Mouse (Mus musculus): ENCODE results near the gene Abcf1. TPM values are rescaled to one million over a fixed set of nuclear protein-coding genes. Genes with fewer than 3 reads are reported as not detected.
"Not testable (repeated sequence)": the region's sequence is repeated elsewhere in the genome, so short reads cannot be mapped to it uniquely, and the experiment has no call there.

Abcf1 gene
- total and polyA plus RNA-seq, 3 experiments, result 142 to 312 TPM; not detected in 1

- DNase-seq (ENCODE audit: low read depth, low spot score), result peak; percentile 11
- not testable (repeated sequence) for H3K27ac ChIP-seq (ENCODE audit: control insufficient read depth, low read depth, low read length); H3K4me3 ChIP-seq (ENCODE audit: control insufficient read depth in 1 of 2, insufficient read depth in 1 of 2, low read depth in 2 of 2, low read length in 2 of 2); H3K9ac ChIP-seq (ENCODE audit: control insufficient read depth, low read depth, low read length, poor library complexity, severe bottlenecking); H3K9me3 ChIP-seq (replicated peaks; ENCODE audit: insufficient read depth, low read length); H3K27me3 ChIP-seq (ENCODE audit: control insufficient read depth in 1 of 2, insufficient read depth in 2 of 2, low read length in 2 of 2)
- peaks cover 12 to 40% of the 10 kb centered on the region in 2 experiments for H3K36me3 ChIP-seq (ENCODE audit: control insufficient read depth in 1 of 2, insufficient read depth in 2 of 2, low read length in 2 of 2)
- TF ChIP-seq POLR2A (IDR thresholded peaks at IDR 0.05; ENCODE audit: control insufficient read depth in 1 of 2, insufficient read depth in 1 of 2, low read depth in 1 of 2, low read length in 2 of 2, poor library complexity in 1 of 2), result peak in 1 of 2 experiments; percentile 17; a peak in 1 of 4 replicates
- H3K79me2 ChIP-seq (ENCODE audit: control insufficient read depth, insufficient read depth, low read length, poor library complexity), result peaks cover 54% of the 10 kb centered on the region
- peaks cover 23 to 41% of the 10 kb centered on the region in 2 experiments for H3K4me1 ChIP-seq (ENCODE audit: control insufficient read depth in 1 of 2, insufficient read depth in 2 of 2, low read length in 2 of 2)
Observed at GRCm38 (mm10) chr17:36004409-36004808, 34.8 kb upstream of the Abcf1 start.

- DNase-seq (ENCODE audit: low read depth, low spot score), result no peak
- Histone ChIP-seq H3K4me3 (ENCODE audit: control insufficient read depth in 1 of 2, insufficient read depth in 1 of 2, low read depth in 2 of 2, low read length in 2 of 2) (no peak overlapping the region), H3K27ac (ENCODE audit: control insufficient read depth, low read depth, low read length) (peak overlapping the region; percentile 33), H3K9ac (ENCODE audit: control insufficient read depth, low read depth, low read length, poor library complexity, severe bottlenecking) (no peak overlapping the region), H3K9me3 (replicated peaks; ENCODE audit: insufficient read depth, low read length) (no peaks in the 10 kb centered on the region), H3K27me3 (ENCODE audit: control insufficient read depth in 1 of 2, insufficient read depth in 2 of 2, low read length in 2 of 2) (no peaks in the 10 kb centered on the region), H3K36me3 (ENCODE audit: control insufficient read depth in 1 of 2, insufficient read depth in 2 of 2, low read length in 2 of 2) (peaks cover 12 to 50% of the 10 kb centered on the region in 2 experiments), H3K4me1 (ENCODE audit: control insufficient read depth in 1 of 2, insufficient read depth in 2 of 2, low read length in 2 of 2) (peaks cover 30 to 50% of the 10 kb centered on the region in 2 experiments), H3K79me2 (ENCODE audit: control insufficient read depth, insufficient read depth, low read length, poor library complexity) (peaks cover 61% of the 10 kb centered on the region)
- TF ChIP-seq USF1 (IDR thresholded peaks at IDR 0.05; ENCODE audit: low read depth, low read length), result no peak
- no peak for TF ChIP-seq TAL1 (IDR thresholded peaks at IDR 0.05; ENCODE audit: low read length)
- no peak for TF ChIP-seq HCFC1 (IDR thresholded peaks at IDR 0.05; ENCODE audit: low read depth, low read length)
Observed at GRCm38 (mm10) chr17:36003331-36003730, 33.8 kb upstream of the Abcf1 start.

GRCm38 (mm10) chr17:36001966-36002365 is 32.4 kb upstream of the Abcf1 start:
- peak; percentile 98 for DNase-seq (ENCODE audit: low read depth, low spot score)
- H3K9ac ChIP-seq (ENCODE audit: control insufficient read depth, low read depth, low read length, poor library complexity, severe bottlenecking), result no peak overlapping the region
- H3K27ac ChIP-seq (ENCODE audit: control insufficient read depth, low read depth, low read length), result peak overlapping the region; percentile 99
- H3K4me1 ChIP-seq (ENCODE audit: control insufficient read depth in 1 of 2, insufficient read depth in 2 of 2, low read length in 2 of 2), result peaks cover 33 to 52% of the 10 kb centered on the region in 2 experiments
- no peaks in the 10 kb centered on the region for H3K9me3 ChIP-seq (replicated peaks; ENCODE audit: insufficient read depth, low read length)
- H3K79me2 ChIP-seq (ENCODE audit: control insufficient read depth, insufficient read depth, low read length, poor library complexity), result peaks cover 66% of the 10 kb centered on the region
- H3K27me3 ChIP-seq (ENCODE audit: control insufficient read depth in 1 of 2, insufficient read depth in 2 of 2, low read length in 2 of 2), result no peaks in the 10 kb centered on the region
- H3K4me3 ChIP-seq (ENCODE audit: control insufficient read depth in 1 of 2, insufficient read depth in 1 of 2, low read depth in 2 of 2, low read length in 2 of 2), result no peak overlapping the region
- peaks cover 12 to 55% of the 10 kb centered on the region in 2 experiments for H3K36me3 ChIP-seq (ENCODE audit: control insufficient read depth in 1 of 2, insufficient read depth in 2 of 2, low read length in 2 of 2)
- TF ChIP-seq MAZ (IDR thresholded peaks at IDR 0.05; ENCODE audit: low read depth, low read length) (peak; percentile 94), ZNF384 (IDR thresholded peaks at IDR 0.05; ENCODE audit: low read depth, low read length) (0 out of 2 replicates have a peak, but pooled peaks have one; percentile 20), MXI1 (IDR thresholded peaks at IDR 0.05; ENCODE audit: low read depth, low read length) (no peak), SIN3A (IDR thresholded peaks at IDR 0.05; ENCODE audit: low read length) (peak; percentile 79), POLR2AphosphoS5 (IDR thresholded peaks at IDR 0.05; ENCODE audit: borderline replicate concordance, low read depth, low read length) (no peak), USF2 (IDR thresholded peaks at IDR 0.05; ENCODE audit: borderline replicate concordance in 1 of 2, insufficient read depth in 1 of 2, low read depth in 1 of 2, low read length in 2 of 2) (no peak), GABPA (IDR thresholded peaks at IDR 0.05; ENCODE audit: low read depth, low read length) (no peak), TAL1 (IDR thresholded peaks at IDR 0.05; ENCODE audit: low read length) (peak; percentile 91), NRF1 (IDR thresholded peaks at IDR 0.05; ENCODE audit: insufficient read depth, low read depth, low read length, poor library complexity, severe bottlenecking) (no peak), ZKSCAN1 (IDR thresholded peaks at IDR 0.05; ENCODE audit: low read depth, low read length) (no peak), SMC3 (IDR thresholded peaks at IDR 0.05; ENCODE audit: low read depth, low read length) (no peak), ETS1 (IDR thresholded peaks at IDR 0.05; ENCODE audit: low read depth, low read length) (peak; percentile 96), MYC (IDR thresholded peaks at IDR 0.05; ENCODE audit: low read depth, low read length) (peak; percentile 50; the same call in 1 of the 2 replicates), BHLHE40 (IDR thresholded peaks at IDR 0.05; ENCODE audit: borderline replicate concordance, low read depth, low read length) (no peak), CTCF (IDR thresholded peaks at IDR 0.05 in 2 of 3, conservative IDR thresholded peaks at IDR 0.05 in 1 of 3; ENCODE audit: control insufficient read depth in 1 of 3, insufficient read depth in 1 of 3, low read depth in 2 of 3, low read length in 3 of 3, poor library complexity in 1 of 3, severe bottlenecking in 1 of 3) (no peak), ELF1 (IDR thresholded peaks at IDR 0.05; ENCODE audit: low read depth, low read length) (peak; percentile 81), CHD2 (IDR thresholded peaks at IDR 0.05; ENCODE audit: low read length) (peak; percentile 77), TCF12 (IDR thresholded peaks at IDR 0.05; ENCODE audit: low read depth, low read length) (peak; percentile 93), EP300 (IDR thresholded peaks at IDR 0.05; ENCODE audit: low read depth in 1 of 2, low read length in 2 of 2) (peak; percentile 90 to 97), USF1 (IDR thresholded peaks at IDR 0.05; ENCODE audit: low read depth, low read length) (no peak), MYB (IDR thresholded peaks at IDR 0.05; ENCODE audit: low read depth, low read length) (peak; percentile 86), GATA1 (IDR thresholded peaks at IDR 0.05; ENCODE audit: low read depth, low read length) (peak; percentile 92), MAFK (IDR thresholded peaks at IDR 0.05; ENCODE audit: borderline replicate concordance, low read depth, low read length) (peak; percentile 50; the same call in 1 of the 2 replicates)

All from MEL (cell line).